Mouse (Mus musculus) embryonic stem cell, embryonic (primary cell): ENCODE measurements around the gene Gatad1.
"Not testable (repeated sequence)": the region's sequence is repeated elsewhere in the genome, so short reads cannot be mapped to it uniquely, and the experiment has no call there.

Experiments
- CTCF ChIA-PET, 4 experiments: fragments of 300-600 bp in 2 of 4; fragments of 350-600 bp in 2 of 4; sonication (Branson Sonifier 250); formaldehyde crosslinking; loops; one replicate each; lab custom pipeline; 2022; ENCODE audit warnings: inconsistent platforms in 2 of 4; lab: Charles Lee
- POLR2A ChIA-PET, 4 experiments: fragments of 300-600 bp in 2 of 4; fragments of 350-600 bp in 2 of 4; sonication (Branson Sonifier 250); formaldehyde crosslinking; loops; one replicate each; lab custom pipeline; 2022; ENCODE audit warnings: antibody characterized with exemption in 4 of 4, inconsistent platforms in 1 of 4; lab: Charles Lee

Gatad1 gene

DNA sequence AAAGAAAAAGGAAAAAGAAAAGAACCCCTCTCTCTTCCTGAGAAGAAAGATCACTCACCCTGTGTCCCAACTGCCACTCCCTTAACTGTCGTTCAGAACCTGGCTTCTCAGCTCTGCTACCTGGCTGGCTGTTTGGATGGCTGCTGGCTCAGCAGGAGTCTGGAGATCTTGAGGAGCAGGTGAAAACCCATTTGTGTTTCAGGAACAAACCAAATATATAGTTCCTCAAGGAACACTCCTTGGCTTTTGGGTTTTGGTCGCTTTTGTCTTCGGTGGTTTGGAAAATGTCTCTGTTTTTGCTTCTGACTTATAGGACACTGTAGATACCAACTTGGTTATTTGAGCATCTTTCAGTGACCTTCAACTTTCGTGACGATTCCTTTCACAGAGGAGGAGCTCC, at the start of gene Gatad1:
TSS of gene Gatad1 (minus strand) at position 101 of the 400 bp plus-strand sequence.
- ChIA-PET POLR2A (no interaction called here), CTCF (interaction anchor here in 1 of 4 experiments (0.7 kb wide), 1 partner anchor 9 kb away, joined by 4 read pairs; no protein-coding TSS in a partner anchor)

DNA sequence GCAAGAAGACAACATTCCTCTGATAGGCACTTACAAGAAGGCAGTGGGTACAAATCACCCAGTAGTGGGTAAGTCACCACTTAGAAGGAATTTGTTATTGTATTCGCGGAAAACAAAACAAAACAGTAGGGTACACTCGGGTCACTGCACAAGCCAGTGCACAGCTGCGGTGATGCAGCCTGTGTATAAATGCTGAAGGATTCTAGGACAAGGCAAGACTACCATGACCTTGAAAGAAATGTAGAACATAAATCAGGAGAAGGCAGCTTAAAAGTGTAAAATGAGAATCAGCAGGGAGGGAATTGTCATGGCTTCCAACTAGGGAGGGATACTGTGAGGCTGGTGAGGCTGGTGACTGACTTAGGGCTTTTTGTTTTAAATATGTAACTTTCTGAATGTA, 45.2 kb upstream of the Gatad1 start:
- POLR2A ChIA-PET, result no interaction called here
- CTCF ChIA-PET, result no interaction called here

GRCm38 (mm10) chr5:3700025-3700424, 43.0 kb upstream of the Gatad1 start:
- ChIA-PET CTCF (no interaction called here), POLR2A (interaction anchor here in 1 of 4 experiments (1.1 kb wide), 1 partner anchor 12 kb away, joined by 3 read pairs; no protein-coding TSS in a partner anchor)

DNA sequence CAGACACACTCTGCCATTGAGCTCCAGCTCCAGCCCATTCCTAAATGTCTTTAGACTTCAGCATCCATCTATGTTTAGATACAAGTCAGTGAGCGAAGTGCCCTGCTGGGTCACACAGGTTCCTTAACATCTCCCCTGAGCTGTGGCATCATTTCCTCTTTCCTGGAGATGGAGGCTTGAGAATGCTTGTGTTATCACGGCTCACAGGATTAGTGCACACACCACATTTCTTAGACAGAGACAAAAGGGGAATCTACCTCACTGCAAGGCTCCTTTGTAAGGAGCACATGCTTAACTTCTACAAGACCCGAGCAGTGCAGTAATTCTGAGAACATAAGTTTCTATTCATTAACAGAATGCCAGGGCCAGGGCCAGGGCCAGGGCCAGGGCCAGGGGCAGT, 39.0 kb upstream of the Gatad1 start:
- CTCF ChIA-PET, result no interaction called here
- POLR2A ChIA-PET, result no interaction called here

DNA sequence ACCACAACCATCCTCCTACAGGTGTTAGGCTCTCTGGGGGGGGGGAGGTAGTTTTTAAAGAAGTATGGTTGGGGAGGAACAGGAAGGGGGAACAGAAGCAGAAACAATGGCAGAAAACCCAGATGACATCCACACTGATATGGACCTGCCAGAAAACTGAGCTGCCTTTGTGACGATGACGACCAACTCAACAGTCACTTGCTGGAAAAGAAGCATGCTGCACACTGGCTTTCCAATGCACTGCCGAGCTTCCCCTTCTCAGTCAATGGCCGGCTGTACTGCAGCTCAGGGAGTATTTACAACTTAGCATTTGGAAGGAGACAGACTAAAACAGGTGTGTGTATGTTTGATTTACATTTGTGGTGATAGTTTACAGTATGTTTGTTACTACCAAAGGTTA, 38.2 kb upstream of the Gatad1 start:
- POLR2A ChIA-PET, result interaction anchor here in 1 of 4 experiments (0.8 kb wide), 1 partner anchor 10 kb away, joined by 3 read pairs; no protein-coding TSS in a partner anchor

DNA sequence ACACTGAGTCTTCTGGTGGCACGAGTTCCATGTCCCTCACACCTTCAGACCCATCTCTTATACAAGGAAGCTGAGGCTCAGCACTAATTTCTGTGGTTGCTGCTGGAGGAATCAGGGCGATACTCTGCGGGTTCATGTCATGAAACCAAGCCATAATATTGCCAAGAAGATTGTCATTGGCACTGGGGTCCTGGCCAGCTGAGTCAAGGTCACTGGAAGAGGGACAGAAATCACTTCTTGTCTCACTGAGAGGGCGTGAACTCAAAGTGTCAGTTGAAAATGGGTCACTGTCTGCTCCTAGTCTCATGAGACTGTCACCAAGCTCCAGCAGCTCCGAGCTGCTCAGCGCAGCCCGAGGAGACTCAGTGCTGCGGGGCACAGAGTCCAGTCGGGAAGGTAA, 36.0 kb upstream of the Gatad1 start:
- CTCF ChIA-PET, result no interaction called here
- POLR2A ChIA-PET, result interaction anchor here in 1 of 4 experiments (1.4 kb wide), 1 partner anchor 11 kb away, joined by 3 read pairs; no protein-coding TSS in a partner anchor

More for the DNA sequence above, 38.2 kb upstream of the Gatad1 start:
- CTCF ChIA-PET, result no interaction called here

- POLR2A ChIA-PET, result interaction anchor here in 1 of 4 experiments (0.6 kb wide), 1 partner anchor 856 kb away, joined by 3 read pairs; no protein-coding TSS in a partner anchor
- CTCF ChIA-PET, result no interaction called here
Observed at GRCm38 (mm10) chr5:3691283-3691682, 34.3 kb upstream of the Gatad1 start.

- CTCF ChIA-PET, result interaction anchor here in 1 of 4 experiments (0.6 kb wide), 1 partner anchor 159 kb away, joined by 7 read pairs; no protein-coding TSS in a partner anchor
- POLR2A ChIA-PET, result interaction anchor here in 2 of 4 experiments (0.7 to 1.7 kb wide), 4 partner anchors 12 to 120 kb away, joined by 3 read pairs; no protein-coding TSS in a partner anchor
Observed at GRCm38 (mm10) chr5:3688298-3688697, 31.3 kb upstream of the Gatad1 start.

DNA sequence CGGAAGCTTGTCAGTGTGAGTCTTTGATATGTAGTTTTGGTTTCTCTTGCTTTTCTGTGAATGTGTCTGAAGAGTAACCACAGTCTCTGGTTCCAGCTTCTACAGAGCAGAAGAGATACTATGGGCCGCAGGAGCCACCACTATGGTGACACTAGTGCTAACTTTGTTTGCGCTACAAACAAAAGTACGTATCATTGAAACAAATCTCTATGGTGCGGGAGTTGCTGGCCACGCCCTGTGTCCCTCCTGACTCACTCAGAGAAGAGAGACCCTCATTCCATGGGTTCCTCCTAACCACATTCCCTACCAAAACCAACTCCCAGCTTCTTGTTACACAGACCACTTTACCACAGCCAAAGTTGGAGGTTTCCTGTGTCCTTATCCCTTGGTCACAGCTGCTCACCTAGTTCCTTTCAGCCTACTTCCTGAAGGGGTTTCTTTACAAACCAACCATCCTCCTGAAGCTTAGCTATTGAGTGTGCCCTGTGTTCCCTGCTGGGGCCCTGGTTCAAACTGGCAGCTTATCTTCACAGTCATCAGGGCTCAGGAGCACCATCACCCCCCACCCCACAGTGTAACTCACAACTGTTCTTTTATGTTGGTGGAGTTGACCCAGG, 13.1 kb upstream of the Gatad1 start:
- ChIA-PET CTCF (no interaction called here), POLR2A (no interaction called here)

DNA sequence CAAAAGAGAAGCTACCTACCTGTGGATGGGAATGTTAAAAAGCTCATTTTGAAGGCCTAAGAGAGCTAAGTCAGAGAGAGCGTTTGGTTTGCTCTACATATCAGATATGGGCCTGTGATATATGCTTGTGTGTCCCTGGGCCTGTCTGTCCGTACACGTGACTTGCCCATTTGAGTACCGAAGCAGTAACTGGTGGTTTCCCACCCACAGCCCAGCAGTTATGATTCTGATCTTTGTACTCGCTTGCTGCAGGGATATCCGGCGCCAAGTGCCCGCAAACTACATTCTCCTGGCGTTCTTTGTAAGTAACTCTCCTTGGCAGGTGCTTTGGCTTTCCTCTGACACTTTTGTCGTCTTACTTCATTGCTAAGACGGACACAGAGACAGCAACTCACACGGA, 9.6 kb upstream of the Gatad1 start:
- POLR2A ChIA-PET, result interaction anchor here in 1 of 4 experiments (1.2 kb wide), 1 partner anchor 70 kb away, joined by 3 read pairs; the partner anchor contains the start of genes Pex1 and Rbm48
- CTCF ChIA-PET, result no interaction called here

DNA sequence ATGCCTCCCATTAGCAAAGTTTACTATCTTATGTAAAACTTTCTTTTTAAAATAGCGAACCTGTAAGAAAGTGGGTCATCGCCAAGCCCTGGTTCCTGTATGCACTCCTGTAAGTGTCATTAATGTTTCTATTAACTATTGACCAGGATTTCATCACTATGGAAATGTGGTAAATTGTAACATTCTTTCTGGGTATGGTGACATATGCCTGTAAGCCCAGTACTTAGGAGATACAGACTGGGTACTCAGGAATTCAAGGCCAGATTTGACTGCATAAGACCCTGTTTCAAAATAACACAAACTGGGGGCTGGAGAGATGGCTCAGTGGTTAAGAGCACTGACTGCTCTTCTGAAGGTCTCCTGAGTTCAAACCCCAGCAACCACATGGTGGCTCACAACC, 8.2 kb upstream of the Gatad1 start:
- CTCF ChIA-PET, result no interaction called here
- POLR2A ChIA-PET, result interaction anchor here in 1 of 4 experiments (1.3 kb wide), 1 partner anchor 122 kb away, joined by 4 read pairs; the partner anchor contains the start of gene Fam133b

DNA sequence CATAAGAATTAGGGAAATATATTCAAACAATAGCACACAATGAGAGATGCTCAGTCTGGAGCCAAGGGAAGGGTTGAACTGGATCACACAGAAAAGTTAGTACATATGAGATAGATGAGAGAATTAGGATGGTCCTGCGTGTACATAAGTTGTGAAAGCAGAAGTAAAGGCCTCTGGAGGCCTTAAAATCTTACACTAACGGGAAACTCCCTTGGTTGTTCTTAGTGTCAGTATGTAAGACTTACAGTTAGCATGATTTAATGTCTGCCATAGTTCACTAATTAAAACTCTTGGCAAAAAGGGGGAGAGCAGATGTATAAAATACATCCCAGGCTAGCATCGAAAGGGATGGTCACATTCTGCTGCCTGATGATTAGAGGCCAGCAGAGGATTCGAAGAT, 3.2 kb downstream of the Gatad1 start:
- ChIA-PET POLR2A (no interaction called here), CTCF (no interaction called here)

- POLR2A ChIA-PET, CTCF ChIA-PET: not testable (repeated sequence)
Observed at GRCm38 (mm10) chr5:3652903-3653575, 3.9 kb downstream of the Gatad1 start.

- CTCF ChIA-PET, result interaction anchor here in 1 of 4 experiments (0.6 kb wide), 1 partner anchor 317 kb away, joined by 3 read pairs; no protein-coding TSS in a partner anchor
- POLR2A ChIA-PET, result interaction anchor here in 1 of 4 experiments (0.6 to 1.2 kb wide), 2 partner anchors 17 to 105 kb away, joined by 3 read pairs; no protein-coding TSS in a partner anchor
Observed at GRCm38 (mm10) chr5:3651621-3652020, 5.4 kb downstream of the Gatad1 start.

- CTCF ChIA-PET, result no interaction called here
- POLR2A ChIA-PET, result interaction anchor here in 1 of 4 experiments (1.2 kb wide), 1 partner anchor 105 kb away, joined by 3 read pairs; no protein-coding TSS in a partner anchor
Observed at GRCm38 (mm10) chr5:3650881-3651280, 6.1 kb downstream of the Gatad1 start, which contains the start of gene Tmbim7. Gene Tmbim7 (plus strand): TSS chr5:3651181.

DNA sequence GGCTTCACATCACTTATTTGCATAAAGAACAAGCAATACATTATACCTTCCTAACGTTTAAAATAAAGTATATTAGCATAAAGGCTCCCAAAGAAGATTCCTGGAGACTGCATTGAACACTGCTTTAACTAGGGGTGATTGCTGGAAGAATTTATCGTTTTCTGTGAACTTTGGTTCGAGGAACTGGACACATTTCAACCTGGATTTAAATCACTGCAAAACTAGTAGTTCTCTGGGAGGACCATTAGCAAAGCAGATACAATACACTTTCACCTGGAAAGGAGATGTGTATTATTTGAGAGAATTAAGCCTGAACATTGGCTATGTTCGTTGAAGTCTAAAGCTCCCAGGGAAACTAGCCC, 8.2 kb downstream of the Gatad1 start:
- ChIA-PET POLR2A (interaction anchor here in 3 of 4 experiments (0.7 to 2.3 kb wide), 7 partner anchors 14 to 154 kb away, joined by 3 to 14 read pairs (median 4); partner anchors contain the start of genes Rbm48 (in 2 of the 3), Ankib1 (in 1 of the 3), Fam133b (in 1 of the 3) and Krit1 (in 1 of the 3)), CTCF (interaction anchor here in 1 of 4 experiments (1.2 kb wide), 1 partner anchor 16 kb away, joined by 4 read pairs; no protein-coding TSS in a partner anchor)

DNA sequence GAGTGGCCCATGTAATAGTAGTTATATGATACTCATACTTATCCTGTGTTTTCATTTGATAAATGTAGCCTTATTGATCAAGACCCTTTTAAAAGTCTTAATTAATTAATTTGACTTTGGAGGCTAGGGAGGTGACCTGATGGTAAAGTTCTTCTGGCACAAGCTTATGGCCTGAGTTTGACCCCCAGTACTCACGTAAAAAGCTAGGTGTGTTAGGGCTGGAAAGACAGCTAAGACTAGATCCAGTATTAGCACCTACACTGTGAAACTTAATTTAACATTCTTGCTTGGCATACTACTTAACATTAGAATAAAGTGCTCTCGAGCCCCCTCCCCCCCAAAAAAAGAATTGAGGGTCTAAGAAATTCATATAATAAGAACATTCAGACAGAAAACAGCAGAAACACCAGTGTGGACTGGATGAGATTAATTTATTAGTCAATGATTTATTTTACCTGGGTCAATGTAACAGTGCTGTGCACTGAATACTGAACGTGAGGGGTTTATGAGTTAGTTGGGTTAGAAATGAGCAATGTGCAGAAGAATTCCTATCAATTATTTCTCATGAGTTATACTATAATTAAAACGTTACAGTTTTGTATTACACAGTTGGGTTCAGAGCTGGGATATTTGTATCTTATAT, 8.7 kb downstream of the Gatad1 start:
- CTCF ChIA-PET, result interaction anchor here (0.6 to 1.2 kb wide), 6 partner anchors 15 to 552 kb away, joined by 3 to 8 read pairs (median 4); partner anchors contain the start of gene Rbm48 (in 1 of the 4)
- POLR2A ChIA-PET, result interaction anchor here (0.6 to 2.3 kb wide), 15 partner anchors 13 to 977 kb away, joined by 3 to 14 read pairs (median 4); partner anchors contain the start of genes Rbm48 (in 2 of the 4), Ankib1 (in 1 of the 4), Cyp51 (in 1 of the 4) and Fam133b (in 1 of the 4)

GRCm38 (mm10) chr5:3647708-3648121, 9.3 kb downstream of the Gatad1 start:
- ChIA-PET POLR2A (interaction anchor here in 3 of 4 experiments (0.6 to 2.3 kb wide), 16 partner anchors 13 to 977 kb away, joined by 3 to 14 read pairs (median 4); partner anchors contain the start of genes Rbm48 (in 2 of the 3), Ankib1 (in 1 of the 3), Cyp51 (in 1 of the 3) and Fam133b (in 1 of the 3)), CTCF (interaction anchor here (0.6 to 1.2 kb wide), 12 partner anchors 9 to 552 kb away, joined by 3 to 8 read pairs (median 3); partner anchors contain the start of genes Rbm48 (in 2 of the 4), Cyp51 (in 1 of the 4) and Gatad1 (in 1 of the 4))
